Mouse (Mus musculus): ENCODE results near the gene Ppp3ca. TPM values are rescaled to one million over a fixed set of nuclear protein-coding genes. Genes with fewer than 3 reads are reported as not detected.

The Ppp3ca gene
- total and polyA plus RNA-seq, 2 experiments from 2014 or later, result 34.6 to 39.2 TPM

- Histone ChIP-seq H3K27me3 (ENCODE audit: control insufficient read depth, insufficient read depth, low read length) (no peaks in the 10 kb centered on the region), H3K4me3 (ENCODE audit: low read depth, low read length) (no peak overlapping the region), H3K9ac (replicated peaks; ENCODE audit: low read depth, low read length) (no peak overlapping the region), H3K4me2 (ENCODE audit: low read depth, low read length) (no peak overlapping the region), H3K9me3 (replicated peaks; ENCODE audit: control insufficient read depth, low read length) (no peaks in the 10 kb centered on the region), H3K27ac (ENCODE audit: low read depth) (no peak overlapping the region), H3K36me3 (replicated peaks; ENCODE audit: control insufficient read depth, insufficient read depth, low read length) (no peaks in the 10 kb centered on the region), H3K4me1 (ENCODE audit: control insufficient read depth, insufficient read depth) (peaks cover 23% of the 10 kb centered on the region)
- DNase-seq (ENCODE audit: low spot score) (no peak), ATAC-seq (ENCODE audit: insufficient read depth, low read depth) (no peak)
- no peak for TF ChIP-seq EP300 (IDR thresholded peaks at IDR 0.05; ENCODE audit: low read depth)
- TF ChIP-seq CTCF (IDR thresholded peaks at IDR 0.05; ENCODE audit: low read depth), result no peak
- WGBS, result 68% methylated on average over 3 of the region's 3 CpGs
Observed at GRCm38 (mm10) chr3:136707222-136708019, 37.5 kb downstream of the Ppp3ca start.

GRCm38 (mm10) chr3:136708230-136708629 is 38.3 kb downstream of the Ppp3ca start:
- WGBS, result 42% methylated on average over 1 of the region's 1 CpGs
- Histone ChIP-seq H3K27me3 (ENCODE audit: control insufficient read depth, insufficient read depth, low read length) (no peaks in the 10 kb centered on the region), H3K4me2 (ENCODE audit: low read depth, low read length) (no peak overlapping the region), H3K36me3 (replicated peaks; ENCODE audit: control insufficient read depth, insufficient read depth, low read length) (no peaks in the 10 kb centered on the region), H3K4me1 (ENCODE audit: control insufficient read depth, insufficient read depth) (peaks cover 23% of the 10 kb centered on the region), H3K27ac (ENCODE audit: low read depth) (no peak overlapping the region), H3K9ac (replicated peaks; ENCODE audit: low read depth, low read length) (no peak overlapping the region), H3K9me3 (replicated peaks; ENCODE audit: control insufficient read depth, low read length) (no peaks in the 10 kb centered on the region), H3K4me3 (ENCODE audit: low read depth, low read length) (no peak overlapping the region)
- no peak for TF ChIP-seq CTCF (IDR thresholded peaks at IDR 0.05; ENCODE audit: low read depth)
- TF ChIP-seq EP300 (IDR thresholded peaks at IDR 0.05; ENCODE audit: low read depth), result no peak
- no peak for ATAC-seq (ENCODE audit: insufficient read depth, low read depth)
- DNase-seq (ENCODE audit: low spot score), result no peak

- H3K4me1 ChIP-seq (ENCODE audit: control insufficient read depth, insufficient read depth), result peaks cover 19% of the 10 kb centered on the region
- ATAC-seq (ENCODE audit: insufficient read depth, low read depth), result no peak
Observed at GRCm38 (mm10) chr3:136710310-136710906, 40.5 kb downstream of the Ppp3ca start.

GRCm38 (mm10) chr3:136714307-136715039 is 44.5 kb downstream of the Ppp3ca start:
- Histone ChIP-seq H3K36me3 (replicated peaks; ENCODE audit: control insufficient read depth, insufficient read depth, low read length) (no peaks in the 10 kb centered on the region), H3K4me2 (ENCODE audit: low read depth, low read length) (no peak overlapping the region), H3K4me3 (ENCODE audit: low read depth, low read length) (no peak overlapping the region), H3K27ac (ENCODE audit: low read depth) (no peak overlapping the region), H3K9me3 (replicated peaks; ENCODE audit: control insufficient read depth, low read length) (no peaks in the 10 kb centered on the region), H3K9ac (replicated peaks; ENCODE audit: low read depth, low read length) (no peak overlapping the region), H3K4me1 (ENCODE audit: control insufficient read depth, insufficient read depth) (peaks cover 3% of the 10 kb centered on the region; the same call in 1 of the 2 replicates), H3K27me3 (ENCODE audit: control insufficient read depth, insufficient read depth, low read length) (no peaks in the 10 kb centered on the region)
- WGBS, result 85% methylated on average over 4 of the region's 4 CpGs
- no peak for ATAC-seq (ENCODE audit: insufficient read depth, low read depth)
- no peak for DNase-seq (ENCODE audit: low spot score)
- TF ChIP-seq CTCF (IDR thresholded peaks at IDR 0.05; ENCODE audit: low read depth), result no peak
- TF ChIP-seq EP300 (IDR thresholded peaks at IDR 0.05; ENCODE audit: low read depth), result no peak

More at GRCm38 (mm10) chr3:136710310-136710906, 40.5 kb downstream of the Ppp3ca start:
- TF ChIP-seq EP300 (IDR thresholded peaks at IDR 0.05; ENCODE audit: low read depth), result no peak
- no peak for TF ChIP-seq CTCF (IDR thresholded peaks at IDR 0.05; ENCODE audit: low read depth)
- no peak overlapping the region for H3K4me2 ChIP-seq (ENCODE audit: low read depth, low read length)
- no peaks in the 10 kb centered on the region for H3K36me3 ChIP-seq (replicated peaks; ENCODE audit: control insufficient read depth, insufficient read depth, low read length)
- WGBS, result 61% methylated on average over 10 of the region's 10 CpGs
- H3K27me3 ChIP-seq (ENCODE audit: control insufficient read depth, insufficient read depth, low read length), result no peaks in the 10 kb centered on the region
- H3K9me3 ChIP-seq (replicated peaks; ENCODE audit: control insufficient read depth, low read length), result no peaks in the 10 kb centered on the region
- H3K9ac ChIP-seq (replicated peaks; ENCODE audit: low read depth, low read length), result no peak overlapping the region
- H3K27ac ChIP-seq (ENCODE audit: low read depth), result no peak overlapping the region
- DNase-seq (ENCODE audit: low spot score), result no peak
- no peak overlapping the region for H3K4me3 ChIP-seq (ENCODE audit: low read depth, low read length)

GRCm38 (mm10) chr3:136716247-136716646 is 46.3 kb downstream of the Ppp3ca start:
- ATAC-seq (ENCODE audit: insufficient read depth, low read depth) (no peak), DNase-seq (ENCODE audit: low spot score) (no peak)
- H3K36me3 ChIP-seq (replicated peaks; ENCODE audit: control insufficient read depth, insufficient read depth, low read length), result no peaks in the 10 kb centered on the region
- no peak overlapping the region for H3K9ac ChIP-seq (replicated peaks; ENCODE audit: low read depth, low read length)
- H3K4me3 ChIP-seq (ENCODE audit: low read depth, low read length), result no peak overlapping the region
- no peak overlapping the region for H3K4me2 ChIP-seq (ENCODE audit: low read depth, low read length)
- no peaks in the 10 kb centered on the region for H3K9me3 ChIP-seq (replicated peaks; ENCODE audit: control insufficient read depth, low read length)
- TF ChIP-seq CTCF (IDR thresholded peaks at IDR 0.05; ENCODE audit: low read depth), result no peak
- no peak for TF ChIP-seq EP300 (IDR thresholded peaks at IDR 0.05; ENCODE audit: low read depth)
- no peaks in the 10 kb centered on the region for H3K27me3 ChIP-seq (ENCODE audit: control insufficient read depth, insufficient read depth, low read length)
- no peak overlapping the region for H3K27ac ChIP-seq (ENCODE audit: low read depth)
- WGBS, result 70% methylated on average over 6 of the region's 6 CpGs
- H3K4me1 ChIP-seq (ENCODE audit: control insufficient read depth, insufficient read depth), result no peaks in the 10 kb centered on the region

Data from heart, postnatal 0 days (tissue).